Mouse (Mus musculus) thymus, adult 18-20 months (tissue): ENCODE measurements at regions not wholly inside any gene's neighbourhood (a gene's known extent, or its start where the extent isn't known, plus 50 kb on each side); places are given as distances from the start of the nearest gene placed in this dataset.

ENCODE experiments used
- DNase-seq, 2 experiments: peaks; one replicate each; pipeline ENCODE4 v3.0.0; 2022; ENCODE audit warnings: mixed read lengths in 2 of 2

DNA sequence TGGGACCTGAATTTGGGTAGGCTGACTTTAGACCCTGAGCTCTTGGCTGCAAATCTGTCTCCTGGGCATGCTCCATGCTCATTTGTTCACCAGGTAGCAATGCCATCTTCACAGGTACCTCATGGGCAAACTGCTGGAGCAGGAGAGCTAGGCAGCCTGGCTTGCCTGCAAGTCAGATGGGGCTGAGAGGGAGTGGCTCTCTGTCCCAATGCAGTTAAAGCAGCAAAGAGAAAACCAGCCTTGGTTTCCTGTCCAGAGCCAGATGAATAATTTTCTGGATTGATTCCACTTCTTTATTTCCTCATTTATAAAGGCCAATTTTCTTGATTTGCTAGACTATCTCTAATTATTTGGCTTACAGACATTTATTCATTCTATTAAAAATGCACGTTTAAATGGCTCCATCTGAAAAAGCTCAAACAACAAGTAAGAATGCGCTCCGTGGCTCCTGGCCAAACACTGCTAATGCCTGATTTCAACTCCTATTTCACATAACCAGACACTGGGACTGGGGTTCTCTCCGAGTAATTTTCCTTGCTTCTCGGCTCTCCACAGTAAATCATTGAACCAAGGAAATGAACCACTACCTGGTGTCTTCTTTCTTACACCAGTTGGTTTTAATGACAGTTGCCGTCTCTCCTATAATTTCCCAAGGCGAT is 60.5 kb downstream of the Rsl24d1 start:
- DNase-seq: no peak

DNA sequence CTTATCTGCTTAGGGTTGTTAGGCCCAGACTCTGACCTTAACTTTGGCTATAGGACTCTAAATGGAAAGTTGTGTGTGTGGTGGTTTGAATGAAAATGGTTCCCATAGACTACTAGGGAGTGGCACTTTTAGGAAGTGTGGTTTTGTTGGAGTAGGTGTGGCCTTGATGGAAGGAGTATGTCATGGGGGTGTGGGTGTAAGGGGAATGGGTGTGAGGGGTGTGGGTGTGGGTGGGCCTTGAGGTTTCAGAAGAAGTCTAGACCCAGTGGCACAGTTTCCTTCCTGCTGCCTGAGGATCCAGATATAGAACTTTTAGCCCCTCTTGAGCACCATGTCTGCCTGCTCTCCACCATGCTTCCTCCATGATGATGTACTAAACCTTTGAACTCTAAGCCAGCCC is 63.4 kb downstream of the Rsl24d1 start:
- no peak for DNase-seq

DNA sequence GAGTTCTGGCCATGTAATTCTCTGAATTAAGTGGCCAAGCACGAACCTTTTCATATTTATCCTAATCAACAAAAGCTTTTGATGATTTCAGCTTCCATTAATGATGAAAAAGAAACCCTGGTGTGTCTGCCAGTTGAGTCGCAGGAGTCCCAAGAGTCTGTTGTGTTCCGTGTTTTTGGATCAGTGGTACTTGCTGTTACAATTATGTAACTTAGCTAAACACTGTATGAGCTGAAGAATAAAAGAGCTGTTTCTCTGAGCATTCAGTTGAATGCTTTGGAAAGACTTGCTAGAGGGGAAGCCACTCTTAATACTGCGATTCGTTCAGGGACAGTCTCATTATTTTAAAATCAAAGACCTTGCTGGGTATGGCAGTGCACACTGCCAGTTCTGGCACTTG is 70.1 kb downstream of the Rsl24d1 start:
- no peak for DNase-seq

DNA sequence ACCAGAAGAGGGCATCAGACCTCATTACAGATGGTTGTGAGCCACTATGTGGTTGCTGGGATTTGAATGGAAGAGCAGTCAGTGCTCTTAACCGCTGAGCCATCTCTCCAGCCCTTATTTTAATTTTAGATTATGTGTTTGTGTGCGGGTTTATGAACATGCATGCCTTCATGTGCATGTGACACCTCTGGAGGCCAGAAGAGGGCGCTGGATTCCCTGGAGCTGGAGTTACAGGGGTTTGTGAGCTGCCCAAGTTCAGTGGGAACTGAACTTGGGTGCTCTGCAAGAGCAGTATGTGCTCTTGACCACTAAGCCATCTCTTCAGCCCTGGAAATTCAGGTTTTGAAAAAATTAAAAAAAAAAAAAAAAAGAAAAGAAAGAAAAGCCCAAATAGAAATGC is 71.7 kb downstream of the Rsl24d1 start:
- DNase-seq: no peak

GRCm38 (mm10) chr9:73192271-73192785 is 79.1 kb downstream of the Rsl24d1 start:
- DNase-seq: no peak

GRCm38 (mm10) chr9:73198261-73199085 is 85.2 kb downstream of the Rsl24d1 start:
- DNase-seq: no peak

- DNase-seq: no peak
Observed at GRCm38 (mm10) chr9:73223111-73223510, 109.9 kb downstream of the Rsl24d1 start.

DNA sequence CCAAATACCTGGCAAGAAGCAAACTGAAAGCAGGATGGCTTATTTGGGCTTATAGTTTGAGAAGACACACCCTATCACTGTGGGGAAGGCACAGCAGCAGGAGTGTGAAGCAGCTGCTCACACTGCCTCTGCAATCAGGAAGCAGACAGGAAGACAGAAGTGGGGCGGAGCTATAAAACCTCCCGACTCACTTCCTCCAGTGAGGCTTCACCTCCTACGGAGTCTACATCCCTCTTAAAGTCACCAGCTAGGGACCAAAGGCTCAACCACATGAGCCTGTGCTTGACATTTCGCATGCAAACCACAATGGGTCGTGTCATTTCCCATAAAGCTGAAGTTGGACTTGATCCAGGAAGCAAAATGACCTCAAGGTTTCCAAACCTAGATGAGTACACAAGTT is 127.0 kb downstream of the Rsl24d1 start:
- DNase-seq: peak in 1 of 2 experiments; percentile 6

GRCm38 (mm10) chr9:73242521-73243308 is 129.5 kb downstream of the Rsl24d1 start:
- no peak for DNase-seq

DNA sequence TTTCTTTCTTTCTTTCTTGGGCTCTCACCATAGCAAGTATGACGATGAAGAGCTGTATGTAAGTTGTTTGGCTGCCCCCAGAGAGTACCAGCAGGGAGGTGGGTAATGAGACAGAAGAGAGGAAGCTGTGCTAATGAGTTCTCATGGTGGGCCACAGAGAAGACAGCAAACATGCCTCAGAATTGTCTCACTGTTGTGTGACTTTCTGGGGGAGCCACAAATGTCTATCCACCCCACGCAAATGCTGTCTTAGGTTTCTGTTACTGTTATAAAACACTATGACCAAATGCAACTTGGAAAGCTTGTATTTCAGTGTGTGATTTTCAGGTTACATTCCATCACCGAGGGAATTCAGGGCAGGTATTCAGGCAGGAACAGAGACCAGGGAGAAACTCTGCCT is 131.0 kb downstream of the Rsl24d1 start:
- DNase-seq: no peak

GRCm38 (mm10) chr9:73245524-73245923 is 132.3 kb downstream of the Rsl24d1 start:
- DNase-seq: no peak

DNA sequence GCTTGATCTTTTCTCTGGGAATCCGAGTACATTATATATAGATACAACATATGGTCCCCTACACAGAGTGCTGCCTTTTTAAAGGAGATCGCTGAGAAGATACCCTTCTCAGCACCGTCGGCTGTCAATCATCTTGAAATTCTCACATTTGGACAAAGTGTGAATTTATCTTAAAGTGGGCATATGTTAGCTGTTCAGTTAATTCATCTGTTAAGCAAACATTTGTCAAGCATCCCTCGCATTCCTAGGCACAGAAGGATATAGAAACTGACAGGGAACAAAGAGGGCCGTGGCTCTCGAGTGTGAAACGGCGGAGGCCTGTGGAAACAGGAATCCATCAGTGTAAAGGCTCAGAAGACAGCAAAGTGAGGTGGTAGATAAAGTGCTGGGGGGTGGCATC is 144.9 kb downstream of the Rsl24d1 start:
- no peak for DNase-seq

- no peak for DNase-seq
Observed at GRCm38 (mm10) chr9:73258640-73259039, 145.4 kb downstream of the Rsl24d1 start.

- no peak for DNase-seq
Observed at GRCm38 (mm10) chr9:73262711-73263110, 149.5 kb downstream of the Rsl24d1 start.

DNA sequence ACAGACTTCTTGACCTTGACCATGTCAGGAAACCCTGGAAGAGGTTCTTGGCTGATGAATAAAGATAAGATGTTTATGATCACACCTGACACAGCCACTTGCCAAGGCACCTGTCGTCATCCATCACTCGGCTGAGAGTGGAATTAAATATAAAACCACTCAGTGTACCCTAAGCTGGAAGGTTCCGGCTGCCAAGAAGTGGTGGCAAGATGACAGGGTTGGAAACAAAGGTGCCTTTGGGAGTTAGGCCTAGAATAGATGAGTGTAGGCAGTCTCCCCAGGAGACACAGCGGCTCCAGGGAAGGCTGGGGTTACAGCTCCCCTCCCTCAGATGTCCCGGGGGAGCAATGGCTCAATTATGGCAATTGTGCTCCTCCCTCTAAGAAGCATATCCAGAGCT is 157.0 kb downstream of the Rsl24d1 start:
- no peak for DNase-seq

GRCm38 (mm10) chr9:73272614-73273013 is 159.4 kb downstream of the Rsl24d1 start:
- no peak for DNase-seq

DNA sequence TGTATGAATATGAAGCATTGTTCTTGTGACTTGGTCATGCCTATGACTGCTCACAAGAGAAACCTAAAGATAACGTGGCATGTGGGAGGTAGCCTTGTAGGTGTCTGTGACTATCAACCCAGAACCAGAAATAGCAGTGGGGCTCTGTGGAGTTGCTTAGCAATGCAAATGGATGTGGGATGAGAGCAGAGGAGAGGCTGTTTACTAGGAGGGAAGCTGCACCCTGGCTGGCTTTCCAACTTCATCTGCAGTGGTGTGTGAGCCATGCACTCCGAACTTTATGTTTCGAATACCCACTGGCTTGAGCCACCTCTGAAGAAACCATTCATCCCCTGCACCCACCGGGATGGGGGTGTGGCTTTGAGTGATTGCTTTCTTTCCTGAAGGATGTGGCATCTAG is 160.5 kb downstream of the Rsl24d1 start:
- DNase-seq: no peak

- no peak for DNase-seq
Observed at GRCm38 (mm10) chr9:73275671-73276070, 162.4 kb downstream of the Rsl24d1 start.

DNA sequence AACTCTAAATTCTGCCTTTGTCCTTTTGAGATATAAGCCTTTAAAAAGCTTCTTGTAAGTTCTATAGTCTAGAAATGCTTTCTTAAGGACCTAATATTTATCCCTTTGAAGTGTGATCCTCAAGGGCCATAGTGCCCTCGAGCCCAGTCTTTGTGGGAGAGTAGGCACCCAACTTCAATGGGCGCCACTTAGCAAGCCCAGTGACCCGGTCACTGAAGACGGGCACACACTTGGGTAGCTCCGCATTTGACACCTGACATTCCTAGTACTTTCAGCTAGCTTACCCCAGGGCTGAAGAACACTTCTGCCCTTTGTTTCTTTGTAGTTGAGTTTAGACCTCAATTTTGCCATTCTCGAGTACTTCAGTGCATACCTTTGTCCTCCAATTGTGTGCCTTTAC is 182.1 kb downstream of the Rsl24d1 start:
- no peak for DNase-seq

DNA sequence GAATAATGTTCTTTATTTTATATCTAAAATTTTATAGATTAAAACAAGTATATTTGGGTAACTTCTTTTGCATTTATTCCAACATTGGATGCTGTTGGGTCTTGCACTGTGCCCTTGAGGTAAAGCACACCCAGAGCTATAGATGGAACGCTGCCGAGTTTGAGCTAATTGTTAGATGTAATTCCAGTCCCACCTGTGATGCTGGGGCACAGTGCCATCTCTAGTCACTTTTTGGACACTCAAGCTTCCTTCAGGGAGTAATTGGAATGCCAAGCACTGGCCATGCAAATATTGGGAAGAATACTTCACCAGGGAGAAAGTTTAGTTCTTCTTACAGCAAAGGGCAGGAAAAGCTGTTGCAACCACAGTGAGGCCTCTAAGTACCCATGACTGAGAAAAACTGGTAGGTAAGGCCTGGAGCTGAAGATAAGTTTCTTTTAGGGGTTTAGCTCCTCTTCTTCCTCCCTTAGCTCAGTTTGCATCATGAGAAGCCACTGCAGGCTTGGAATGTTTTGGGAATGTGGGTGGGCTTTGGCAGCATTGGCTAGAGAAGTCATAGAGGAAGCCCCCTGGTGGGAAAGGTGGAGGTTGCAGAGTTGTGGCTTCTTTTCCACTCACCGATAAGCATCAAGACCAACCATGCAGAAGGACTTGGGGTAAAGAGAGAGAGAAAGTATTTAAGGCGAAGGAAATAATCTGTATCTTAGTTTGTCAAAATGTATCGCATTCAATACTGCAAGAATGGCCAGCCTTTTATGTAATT is 189.1 kb downstream of the Rsl24d1 start:
- DNase-seq: no peak

GRCm38 (mm10) chr9:73317048-73317447 is 203.8 kb downstream of the Rsl24d1 start:
- DNase-seq: no peak

- DNase-seq: no peak
Observed at GRCm38 (mm10) chr9:73319704-73320307, 206.6 kb downstream of the Rsl24d1 start.
